Mouse (Mus musculus): ENCODE measurements at regions not wholly inside any gene's neighbourhood (a gene's known extent, or its start where the extent isn't known, plus 50 kb on each side); places are given as distances from the start of the nearest gene placed in this dataset.

DNA sequence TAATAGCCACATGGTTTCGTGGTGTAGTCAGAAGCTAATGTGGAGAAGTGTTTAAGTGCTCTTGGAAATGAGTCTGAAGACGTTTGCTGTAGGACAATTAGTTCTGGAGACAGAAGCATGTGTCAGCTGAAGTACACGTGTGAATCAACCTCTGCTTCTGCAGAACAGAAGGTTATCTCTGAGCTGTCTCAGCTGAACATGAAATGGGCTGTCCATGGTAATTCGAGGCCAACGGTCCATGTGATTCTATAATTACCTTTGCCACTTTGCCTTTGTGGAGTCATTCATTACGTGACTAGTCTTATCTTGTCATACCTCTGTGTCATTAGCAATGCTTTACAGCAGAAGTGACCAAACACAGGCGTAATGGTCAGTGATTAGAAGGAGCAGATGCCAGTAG is 295.6 kb upstream of the Veph1 start:
- no peak for DNase-seq (ENCODE audit: low spot score in 2 of 2)

DNA sequence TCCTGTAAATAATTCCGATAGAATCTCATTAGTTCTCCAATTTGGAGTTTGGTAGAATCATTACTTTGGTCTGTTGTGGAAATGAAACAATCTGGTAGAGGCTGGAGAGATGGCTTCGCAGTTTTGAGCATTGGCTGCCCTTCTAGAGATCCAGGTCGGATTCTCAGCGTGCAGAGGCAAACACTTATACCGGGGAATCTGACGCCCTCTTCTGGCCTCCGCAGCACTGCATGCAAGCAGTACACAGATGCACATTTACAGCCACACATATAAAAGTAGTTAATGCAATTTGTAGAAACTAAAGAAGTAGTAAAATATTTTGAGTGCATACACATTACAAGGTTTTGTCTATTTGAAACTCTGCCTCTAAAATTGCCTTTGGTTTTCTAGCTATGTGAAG is 294.1 kb upstream of the Veph1 start:
- DNase-seq (ENCODE audit: low spot score in 2 of 2), result no peak

GRCm38 (mm10) chr3:66589483-66589882 is 292.8 kb upstream of the Veph1 start:
- DNase-seq (ENCODE audit: low spot score in 2 of 2), result no peak

DNA sequence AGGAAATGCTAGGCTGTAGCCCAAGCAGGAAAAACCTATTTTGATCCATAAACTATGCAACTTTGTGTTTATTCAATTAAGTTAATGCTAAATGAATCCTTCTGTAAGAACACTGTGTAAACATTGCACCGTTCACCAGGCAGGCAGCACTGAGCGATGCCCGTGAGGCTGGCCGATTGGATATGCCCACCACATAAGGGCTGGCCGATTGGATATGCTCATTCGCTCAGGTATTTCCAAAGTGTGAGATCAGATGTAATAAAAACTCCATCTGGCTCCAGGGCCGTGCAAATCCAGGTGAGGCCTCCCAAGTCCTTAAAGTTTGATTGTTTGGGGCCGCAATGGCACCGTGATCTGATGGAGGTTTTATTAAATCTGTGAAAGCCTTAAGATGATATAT is 288.2 kb upstream of the Veph1 start:
- no peak for DNase-seq (ENCODE audit: low spot score in 2 of 2)

- DNase-seq (ENCODE audit: low spot score in 2 of 2), result no peak
Measured at GRCm38 (mm10) chr3:66584101-66584500, 287.5 kb upstream of the Veph1 start.

- no peak for DNase-seq (ENCODE audit: low spot score in 2 of 2)
Measured at GRCm38 (mm10) chr3:66576659-66577058, 280.0 kb upstream of the Veph1 start.

DNA sequence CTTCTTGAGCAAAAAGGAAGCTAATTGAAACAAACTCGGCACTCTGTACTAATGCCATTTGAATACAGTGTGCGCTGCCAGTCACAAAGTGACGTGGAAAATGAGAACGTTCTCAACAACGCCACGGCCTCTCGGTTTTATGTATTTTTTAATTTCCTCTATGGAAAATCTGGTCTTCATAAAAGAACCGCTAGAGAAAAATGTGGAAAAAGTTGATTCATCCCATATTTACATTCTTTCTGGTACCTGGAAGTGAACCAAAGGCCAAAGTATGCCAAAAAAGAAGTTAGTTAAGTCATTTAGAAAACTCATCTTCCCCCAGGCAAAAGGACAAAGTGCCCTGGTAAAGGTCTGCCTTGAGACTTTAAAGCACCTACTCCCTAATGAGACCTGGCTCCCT is 277.7 kb upstream of the Veph1 start:
- no peak for DNase-seq (ENCODE audit: low spot score in 2 of 2)

GRCm38 (mm10) chr3:66572887-66573519 is 276.4 kb upstream of the Veph1 start:
- no peak for DNase-seq (ENCODE audit: low spot score in 2 of 2)

DNA sequence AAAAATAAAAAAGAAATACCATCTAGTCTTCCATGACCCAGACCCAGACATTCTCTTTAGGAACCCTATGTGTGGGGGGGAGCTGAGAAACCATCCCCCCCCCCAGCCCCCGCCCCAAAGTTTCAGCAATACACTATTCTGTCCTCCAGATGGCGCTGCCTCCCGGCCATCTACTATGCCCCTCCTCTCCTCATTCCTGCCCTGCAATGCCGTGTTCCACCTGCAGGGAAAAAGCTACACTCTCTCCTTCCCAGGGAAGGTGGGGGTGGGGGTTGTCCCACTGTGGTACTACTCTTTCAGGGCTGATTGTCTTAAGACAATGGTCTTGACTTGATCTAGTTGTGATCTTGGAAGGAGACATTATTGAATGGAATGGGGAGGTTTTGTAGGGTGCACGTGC is 273.7 kb upstream of the Veph1 start:
- DNase-seq (ENCODE audit: low spot score in 2 of 2), result no peak

DNA sequence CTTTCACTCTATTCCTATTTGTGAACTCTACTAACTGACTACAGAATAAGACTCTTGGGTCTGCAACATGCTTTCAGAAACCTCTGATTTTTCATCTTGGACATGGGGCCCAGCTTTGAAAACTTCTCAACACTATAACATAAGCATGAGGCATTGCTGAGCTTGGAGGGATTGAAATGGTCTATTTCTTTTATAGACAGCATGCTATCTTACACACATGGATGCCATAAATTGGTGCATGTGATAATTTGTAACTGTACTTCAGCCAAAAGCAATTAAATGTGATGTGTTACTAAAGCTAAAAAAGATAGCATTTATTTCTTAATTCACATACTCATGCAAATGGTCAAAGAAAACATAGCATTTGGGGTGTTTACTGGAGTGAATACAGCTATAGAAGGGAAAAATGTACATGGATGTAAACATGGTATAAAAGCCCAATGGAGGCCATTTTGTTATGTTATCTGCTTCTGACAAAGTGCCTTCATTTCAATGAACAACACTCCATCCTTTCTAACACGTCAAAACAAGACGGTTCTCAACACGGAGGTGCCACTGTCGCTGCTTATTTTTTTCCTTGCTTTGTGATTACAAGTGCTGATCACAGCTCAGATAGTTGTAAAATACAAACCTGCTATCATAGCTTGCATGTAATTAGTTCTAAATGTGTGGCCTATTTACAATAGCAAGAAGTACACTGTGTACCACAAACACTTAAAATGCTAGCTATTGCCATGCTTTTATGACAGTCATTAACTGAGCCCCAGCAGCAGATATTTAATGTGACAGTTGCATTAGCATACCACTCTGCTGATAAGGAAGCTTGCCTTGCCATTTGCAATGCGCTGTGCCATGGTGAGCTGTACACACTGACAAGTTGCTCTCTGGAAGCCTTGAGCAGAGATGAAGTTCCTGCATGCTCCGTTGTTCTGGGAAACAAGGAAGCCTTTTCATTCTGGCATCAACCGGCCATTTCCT is 267.9 kb upstream of the Veph1 start:
- DNase-seq (ENCODE audit: low spot score in 2 of 2), result no peak

DNA sequence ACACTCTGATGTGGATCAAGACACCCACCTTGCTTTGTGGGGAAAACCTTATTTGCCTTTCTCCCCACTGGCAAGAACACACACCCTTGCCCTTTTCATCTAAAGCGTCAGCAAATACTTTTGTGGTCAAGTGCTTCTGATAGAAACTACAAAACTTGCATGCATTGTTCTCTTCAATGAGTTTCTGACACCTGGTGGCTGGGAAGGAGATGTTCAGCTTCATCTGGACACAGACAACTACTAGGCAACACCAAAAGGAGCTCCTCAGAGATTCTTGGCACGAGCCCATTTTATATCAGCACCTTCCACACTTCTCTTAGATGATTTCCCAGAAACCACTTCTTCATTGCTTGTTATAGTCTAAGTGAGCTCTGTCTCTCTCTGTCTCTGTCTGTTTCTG is 266.7 kb upstream of the Veph1 start:
- DNase-seq (ENCODE audit: low spot score in 2 of 2), result no peak

- no peak for DNase-seq (ENCODE audit: low spot score in 2 of 2)
Measured at GRCm38 (mm10) chr3:66555538-66555937, 258.9 kb upstream of the Veph1 start.

- DNase-seq (ENCODE audit: low spot score in 2 of 2), result no peak
Measured at GRCm38 (mm10) chr3:66550920-66551319, 254.3 kb upstream of the Veph1 start.

- DNase-seq (ENCODE audit: low spot score in 2 of 2), result no peak
Measured at GRCm38 (mm10) chr3:66546576-66546975, 249.9 kb upstream of the Veph1 start.

DNA sequence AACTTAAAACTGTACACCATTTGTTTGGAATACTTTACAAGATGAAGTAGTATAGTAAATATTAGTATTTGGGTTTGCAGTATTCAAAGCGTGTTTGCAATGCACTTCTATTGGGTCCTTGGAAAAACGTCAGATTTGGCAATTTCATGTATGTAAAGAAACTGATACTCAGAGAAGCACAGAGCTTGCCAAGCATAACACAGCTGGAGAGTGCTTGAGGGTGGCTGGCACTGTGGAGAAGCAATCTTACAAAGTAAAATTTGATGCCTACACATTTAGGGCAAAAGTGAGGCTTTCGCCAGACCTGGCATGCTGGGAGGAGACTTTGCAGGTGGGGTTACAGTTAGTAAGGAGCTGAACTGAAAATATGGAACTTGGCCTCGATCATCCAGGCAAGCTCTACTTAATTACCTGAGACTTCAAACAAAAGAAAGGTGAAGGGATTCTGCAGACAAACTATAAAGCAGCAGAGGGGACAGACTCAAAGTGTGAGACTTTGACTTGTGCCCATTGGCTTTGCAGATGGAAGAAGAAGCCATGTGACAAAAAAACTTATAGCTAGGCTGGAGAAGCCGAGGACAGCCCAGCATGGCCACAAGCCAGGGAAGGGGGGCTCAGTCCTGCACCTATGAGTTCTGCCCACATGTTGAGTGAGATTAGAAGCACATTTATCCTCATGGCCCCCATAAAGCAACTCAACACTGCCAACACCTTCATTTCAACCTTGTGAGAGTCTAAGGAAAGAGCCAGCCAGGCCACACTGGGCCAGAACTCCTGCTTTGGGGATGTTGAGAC is 247.7 kb upstream of the Veph1 start:
- no peak for DNase-seq (ENCODE audit: low spot score in 2 of 2)

DNA sequence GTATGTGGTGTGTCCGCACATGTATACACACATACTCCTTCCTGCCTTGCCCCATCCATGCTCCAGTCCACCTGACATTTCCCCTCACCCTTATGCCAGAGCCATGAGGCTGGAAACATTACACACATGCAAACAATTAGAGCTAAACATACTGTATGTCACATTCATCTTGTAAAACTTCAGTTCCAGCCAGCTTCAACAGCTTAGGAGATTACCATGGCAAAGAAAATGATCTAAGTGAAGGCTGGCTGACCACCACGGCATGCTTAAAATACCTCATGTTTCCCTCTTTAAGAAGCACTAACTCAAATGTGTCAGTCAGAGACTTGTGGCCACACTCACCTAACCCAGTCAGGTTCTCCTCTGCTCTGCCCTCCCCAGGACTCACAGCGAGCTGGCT is 246.2 kb upstream of the Veph1 start:
- DNase-seq (ENCODE audit: low spot score in 2 of 2), result no peak

DNA sequence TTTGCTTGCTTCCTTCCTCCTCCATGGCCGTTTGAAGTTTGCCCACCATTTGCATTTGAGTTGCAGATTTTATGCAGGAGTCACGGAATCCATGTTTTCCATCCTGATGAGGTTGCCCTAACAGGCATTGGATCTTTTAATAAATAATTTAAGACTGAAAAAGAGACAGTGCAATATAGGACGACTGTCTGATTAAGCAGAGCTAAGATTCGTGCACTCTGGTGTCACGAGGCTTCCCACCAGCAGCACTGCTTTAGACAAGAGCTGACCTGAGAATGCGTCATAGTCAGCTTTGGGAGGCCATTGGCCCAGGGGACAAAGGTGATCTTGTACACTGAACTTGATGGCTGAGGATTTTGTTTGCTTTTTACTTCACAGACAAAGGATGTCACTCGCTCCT is 241.3 kb upstream of the Veph1 start:
- DNase-seq (ENCODE audit: low spot score in 2 of 2), result no peak

DNA sequence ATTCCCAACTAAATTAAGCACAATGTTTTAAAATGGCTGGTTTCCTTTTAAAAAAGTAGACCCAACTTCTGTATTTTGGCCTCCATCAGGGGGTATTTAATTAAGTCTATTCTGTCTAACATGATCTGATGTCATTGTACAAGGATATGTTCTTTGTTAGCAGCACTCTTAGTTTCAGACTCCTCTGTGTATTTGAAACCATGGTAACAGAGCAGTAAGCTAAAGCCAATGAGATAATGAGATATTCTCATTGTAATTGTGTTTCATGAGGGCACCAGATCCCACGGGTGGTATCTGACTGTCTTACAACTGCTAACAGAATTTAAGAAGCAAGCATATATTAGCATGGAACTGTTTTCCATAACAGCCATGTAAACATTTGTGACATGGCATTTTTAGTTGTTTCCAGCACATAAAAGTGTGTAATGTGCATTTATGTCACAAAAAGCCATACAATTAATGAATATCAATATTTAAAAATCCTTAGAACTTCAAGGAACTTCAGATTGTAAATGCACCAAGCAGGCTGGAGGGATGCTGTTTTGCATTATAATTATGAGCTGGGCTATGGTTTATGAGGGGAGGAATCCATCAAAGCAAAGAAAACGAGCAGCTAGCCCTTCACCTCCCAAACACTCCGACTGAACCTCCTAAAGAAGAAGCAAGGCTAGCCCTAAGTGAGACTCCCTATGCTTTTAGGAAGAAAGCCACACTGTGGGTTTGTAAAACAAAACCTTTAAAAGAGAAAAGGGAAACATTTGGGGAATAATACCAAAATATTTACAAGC is 240.7 kb upstream of the Veph1 start:
- DNase-seq (ENCODE audit: low spot score in 2 of 2), result no peak

- DNase-seq (ENCODE audit: low spot score in 2 of 2), result no peak
Measured at GRCm38 (mm10) chr3:66536673-66537072, 240.0 kb upstream of the Veph1 start.

DNA sequence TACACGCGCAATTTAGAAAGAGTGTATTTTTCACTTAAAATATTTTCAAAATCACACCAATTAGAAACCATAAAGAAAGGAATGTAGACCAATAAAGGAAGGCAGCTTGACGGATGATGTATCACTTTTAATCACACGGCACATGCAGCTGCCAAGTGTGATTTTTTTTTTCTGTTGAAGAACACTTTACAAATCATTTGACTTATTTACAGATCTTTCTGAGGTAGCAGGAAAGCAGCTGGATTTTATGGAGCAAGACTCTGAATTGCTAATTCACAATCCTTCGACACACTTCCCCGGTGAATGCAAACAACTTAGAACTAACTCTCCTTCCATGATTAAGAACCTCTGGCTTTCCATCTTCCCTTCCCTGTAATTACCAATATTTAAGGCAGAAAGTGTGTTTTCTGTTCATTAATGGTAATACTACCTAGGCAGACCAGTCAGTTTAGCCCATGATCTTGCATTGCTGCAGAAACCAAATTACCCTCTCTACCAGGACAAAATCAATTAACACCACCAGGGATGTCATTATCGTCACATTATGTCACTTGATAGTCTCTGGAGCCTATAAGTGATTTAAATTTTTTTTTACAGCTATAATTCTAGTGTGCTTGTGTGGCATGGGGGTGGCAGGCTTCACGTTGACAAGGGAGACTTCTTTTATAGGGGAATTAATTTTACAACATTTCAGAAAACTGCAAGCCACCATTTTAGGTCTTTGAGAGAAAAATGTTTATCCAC is 239.3 kb upstream of the Veph1 start:
- DNase-seq (ENCODE audit: low spot score in 2 of 2), result no peak
